Mouse (Mus musculus): ENCODE data around the gene Pgls.

Pgls gene

DNA sequence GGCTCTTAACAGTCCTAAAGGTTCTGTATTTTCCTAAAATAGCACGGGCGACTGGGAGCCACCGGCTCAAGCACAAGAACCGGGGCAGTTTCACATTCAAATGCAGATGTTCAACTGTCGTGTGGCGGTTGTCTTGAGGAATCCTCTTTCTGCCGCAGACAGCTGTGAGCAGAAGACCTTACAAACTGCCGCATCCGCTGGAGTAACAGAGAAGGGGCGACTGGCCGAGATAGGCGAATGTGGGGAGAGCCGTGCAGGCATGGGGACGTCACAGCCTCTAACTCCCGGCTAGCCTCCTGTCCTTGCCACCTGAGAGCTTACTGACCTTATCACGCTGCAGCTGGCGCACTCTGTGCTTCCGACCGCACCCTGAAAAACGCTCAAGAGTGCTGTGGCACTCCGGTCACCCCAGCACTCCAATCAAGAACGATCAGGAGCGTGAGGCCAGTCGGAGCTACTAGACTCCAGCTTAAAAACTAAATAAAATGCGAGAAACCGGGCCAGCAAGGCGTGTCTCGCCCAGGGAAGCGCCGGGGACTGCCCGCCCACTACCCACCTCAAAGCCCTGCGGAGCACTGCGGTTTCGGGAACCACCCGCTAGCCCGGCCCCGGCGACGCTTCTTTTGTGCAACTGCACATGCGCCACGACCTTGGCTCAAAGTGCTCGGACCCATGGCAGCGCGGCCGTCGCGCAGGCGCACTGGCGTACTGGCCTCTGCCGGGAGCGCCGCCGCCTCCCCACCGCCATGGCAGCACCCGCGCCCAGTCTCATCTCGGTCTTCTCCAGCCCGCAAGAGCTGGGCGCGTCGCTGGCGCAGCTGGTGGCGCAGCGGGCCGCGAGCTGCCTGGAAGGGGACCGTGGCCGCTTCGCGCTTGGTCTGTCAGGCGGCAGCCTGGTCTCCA, at the start of gene Pgls:
Gene Pgls, plus strand, starts transcription at position 706 of the 903 bp plus-strand sequence.
- DNase-seq (ENCODE audit: extremely low spot score, low spot score) = peak; percentile 94

DNA sequence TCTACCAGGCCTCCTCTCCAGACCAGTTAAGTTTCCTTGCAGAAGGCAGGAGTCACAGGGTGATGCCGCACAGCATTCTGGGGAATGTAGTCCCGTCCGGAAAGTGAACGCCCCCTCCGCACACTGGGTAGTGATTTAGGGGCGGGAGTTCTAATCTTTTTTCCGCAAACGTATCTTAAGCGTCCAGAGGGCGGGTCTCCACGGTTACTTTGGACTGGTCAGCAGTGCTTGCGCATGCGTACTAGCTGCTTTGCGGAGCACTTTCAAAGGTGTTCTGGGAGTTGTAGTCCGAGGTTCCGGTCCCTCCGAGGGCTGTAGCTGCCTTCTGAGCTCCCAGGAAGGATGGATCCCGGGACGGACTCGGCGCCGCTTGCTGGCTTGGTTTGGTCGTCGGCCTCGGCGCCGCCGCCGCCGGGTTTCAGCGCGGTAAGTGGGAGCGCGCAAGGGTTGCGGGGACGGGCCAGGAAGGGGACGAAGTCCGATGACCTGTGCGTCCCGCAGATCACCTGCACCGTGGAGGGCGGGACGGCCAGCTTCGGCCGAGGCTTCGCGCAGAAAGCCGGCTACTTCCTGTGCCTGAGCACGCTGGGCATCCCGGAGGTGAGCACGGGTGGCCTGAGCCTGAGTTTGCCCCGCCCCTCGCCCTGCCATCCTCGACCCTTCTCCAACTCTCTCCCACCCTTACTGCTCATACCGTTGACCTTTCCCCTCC, 49.2 kb upstream of the Pgls start, which contains the start of gene Mvb12a:
Gene Mvb12a, plus strand, starts transcription at position 291 of the 712 bp plus-strand sequence.
- DNase-seq (ENCODE audit: extremely low spot score, low spot score) = peak; percentile 92

DNA sequence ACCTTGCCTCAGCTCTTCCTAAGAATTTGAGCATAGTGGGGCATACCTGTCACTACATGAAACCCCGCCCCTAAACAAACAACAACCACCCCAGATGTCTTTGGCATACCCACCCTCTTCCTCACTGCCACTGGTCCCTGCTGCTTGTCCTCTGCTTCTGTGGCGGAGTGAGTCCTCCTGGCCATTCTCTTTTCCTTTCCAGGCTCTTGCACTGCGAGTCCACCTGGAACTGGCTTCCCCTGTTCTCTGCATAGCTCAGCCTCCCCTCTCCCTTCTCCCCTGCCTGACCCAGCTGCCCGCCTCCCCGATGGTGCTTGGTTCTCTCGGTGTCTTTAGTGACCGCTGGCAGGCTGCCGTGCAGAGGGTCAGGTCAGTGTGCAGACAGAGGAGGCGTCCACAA, 48.2 kb upstream of the Pgls start:
- no peak for DNase-seq (ENCODE audit: extremely low spot score, low spot score)

DNA sequence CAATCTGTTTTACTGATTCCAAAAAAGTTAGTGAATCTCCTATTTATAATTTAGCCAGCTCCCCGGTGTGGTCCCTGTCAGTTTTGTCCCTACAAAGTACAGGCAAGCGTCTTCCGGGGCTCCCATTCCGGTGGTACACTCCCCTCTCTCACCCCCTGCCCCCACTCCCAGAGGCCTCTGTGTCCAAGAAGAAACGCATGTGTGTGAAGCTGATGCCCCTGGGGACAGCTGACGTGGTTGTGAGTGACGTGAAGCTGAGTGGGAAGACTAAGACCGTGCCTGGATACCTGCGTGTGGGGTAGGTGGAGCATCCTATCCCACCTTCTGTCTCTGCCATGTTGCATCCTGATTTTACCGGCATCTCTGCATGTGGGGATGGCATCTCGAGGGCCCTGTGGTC, 46.9 kb upstream of the Pgls start:
- no peak for DNase-seq (ENCODE audit: extremely low spot score, low spot score)

DNA sequence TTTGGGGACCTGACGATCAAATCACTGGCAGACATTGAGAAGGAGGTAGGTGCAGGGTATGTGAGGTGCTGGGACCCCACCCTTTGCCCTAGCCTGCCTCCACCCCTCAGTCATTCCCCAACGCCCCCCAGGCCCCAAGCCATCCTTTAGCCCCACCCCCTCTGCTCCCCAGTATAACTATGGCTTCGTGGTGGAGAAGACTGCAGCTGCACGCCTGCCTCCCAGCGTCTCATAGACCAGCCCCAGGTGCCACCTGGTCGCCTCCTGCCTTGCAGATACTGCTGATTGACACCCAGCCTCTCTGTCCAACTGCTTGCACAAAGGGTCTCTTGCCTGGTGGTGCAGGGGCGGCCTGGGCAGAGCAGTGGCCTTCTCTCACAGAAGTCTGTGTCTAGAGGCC, 44.4 kb upstream of the Pgls start:
- no peak for DNase-seq (ENCODE audit: extremely low spot score, low spot score)

DNA sequence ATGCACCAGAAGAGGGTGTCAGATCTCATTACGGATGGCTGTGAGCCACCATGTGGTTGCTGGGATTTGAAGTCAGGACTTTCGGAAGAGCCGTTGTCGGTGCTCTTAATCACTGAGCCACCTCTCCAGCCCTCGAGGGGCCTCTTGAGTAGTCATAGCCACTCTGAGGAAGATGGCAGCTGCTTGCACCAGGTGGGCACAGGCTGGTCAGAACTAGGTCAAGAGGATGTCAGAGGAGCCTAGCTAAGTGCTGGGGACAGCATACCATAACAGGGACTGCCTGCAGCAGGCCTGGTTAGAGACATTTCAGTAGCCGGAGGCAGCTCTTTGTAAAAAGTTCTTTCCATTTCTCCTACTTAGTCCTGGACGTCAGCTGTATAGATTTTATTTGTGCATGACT, 41.2 kb upstream of the Pgls start:
- no peak for DNase-seq (ENCODE audit: extremely low spot score, low spot score)

DNA sequence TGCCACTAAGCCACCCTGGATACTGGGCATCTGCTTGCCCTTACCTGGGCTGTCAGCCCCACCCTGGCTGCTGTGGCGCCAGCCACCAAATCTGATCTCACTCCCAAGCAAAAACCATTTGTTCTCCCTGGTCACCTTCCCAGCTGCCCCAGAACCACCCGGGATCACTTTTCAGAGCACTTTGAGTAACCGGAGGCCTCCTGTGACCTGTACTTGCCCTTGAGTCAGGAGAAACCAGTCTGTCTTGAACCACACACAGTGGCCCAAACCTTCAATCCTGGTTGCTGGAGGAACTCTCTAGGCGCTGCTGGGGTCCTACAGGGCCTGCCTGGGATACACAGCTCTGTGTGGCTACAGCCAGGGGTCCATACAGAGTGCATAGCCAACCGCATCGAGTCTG, 39.2 kb upstream of the Pgls start:
- no peak for DNase-seq (ENCODE audit: extremely low spot score, low spot score)

DNA sequence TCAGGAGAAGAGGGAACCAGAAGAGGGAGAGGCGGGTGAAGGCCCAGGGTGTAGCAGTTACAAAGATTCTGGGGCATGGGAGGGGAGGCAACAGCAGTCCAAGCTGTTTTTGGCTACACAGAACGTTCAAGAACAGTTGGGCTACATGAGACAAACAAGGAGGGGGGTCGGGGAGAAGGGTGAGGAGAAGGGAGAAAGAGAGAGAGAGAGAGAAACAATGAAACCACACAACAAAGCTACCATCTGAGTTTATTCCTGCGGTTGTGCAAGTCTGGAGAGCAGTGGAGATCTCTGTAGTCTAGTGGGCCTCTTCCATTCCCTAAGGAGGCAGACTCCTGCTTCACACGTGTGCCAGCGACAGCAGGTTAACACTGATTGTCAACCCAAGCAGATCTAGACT, 38.0 kb upstream of the Pgls start:
- no peak for DNase-seq (ENCODE audit: extremely low spot score, low spot score)

DNA sequence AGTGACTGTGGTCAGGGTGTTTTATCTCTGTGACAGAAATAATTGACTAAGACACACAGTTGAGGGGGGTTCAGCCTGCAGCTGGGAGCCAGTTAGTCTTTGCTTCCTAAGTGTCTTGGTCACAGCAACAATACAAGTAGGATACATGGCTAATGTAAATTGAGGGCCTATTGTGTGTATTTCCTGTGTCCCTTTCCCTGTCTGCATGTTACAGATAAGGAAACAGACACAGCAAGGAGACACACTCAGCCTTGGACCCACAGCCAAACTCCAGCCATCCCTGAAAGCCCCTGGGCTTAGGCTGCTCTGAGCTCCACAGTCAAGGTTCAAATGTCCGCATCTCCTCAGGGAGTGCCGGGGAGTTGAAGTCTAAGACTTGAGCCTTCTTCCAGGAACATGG, 37.3 kb upstream of the Pgls start:
- no peak for DNase-seq (ENCODE audit: extremely low spot score, low spot score)

DNA sequence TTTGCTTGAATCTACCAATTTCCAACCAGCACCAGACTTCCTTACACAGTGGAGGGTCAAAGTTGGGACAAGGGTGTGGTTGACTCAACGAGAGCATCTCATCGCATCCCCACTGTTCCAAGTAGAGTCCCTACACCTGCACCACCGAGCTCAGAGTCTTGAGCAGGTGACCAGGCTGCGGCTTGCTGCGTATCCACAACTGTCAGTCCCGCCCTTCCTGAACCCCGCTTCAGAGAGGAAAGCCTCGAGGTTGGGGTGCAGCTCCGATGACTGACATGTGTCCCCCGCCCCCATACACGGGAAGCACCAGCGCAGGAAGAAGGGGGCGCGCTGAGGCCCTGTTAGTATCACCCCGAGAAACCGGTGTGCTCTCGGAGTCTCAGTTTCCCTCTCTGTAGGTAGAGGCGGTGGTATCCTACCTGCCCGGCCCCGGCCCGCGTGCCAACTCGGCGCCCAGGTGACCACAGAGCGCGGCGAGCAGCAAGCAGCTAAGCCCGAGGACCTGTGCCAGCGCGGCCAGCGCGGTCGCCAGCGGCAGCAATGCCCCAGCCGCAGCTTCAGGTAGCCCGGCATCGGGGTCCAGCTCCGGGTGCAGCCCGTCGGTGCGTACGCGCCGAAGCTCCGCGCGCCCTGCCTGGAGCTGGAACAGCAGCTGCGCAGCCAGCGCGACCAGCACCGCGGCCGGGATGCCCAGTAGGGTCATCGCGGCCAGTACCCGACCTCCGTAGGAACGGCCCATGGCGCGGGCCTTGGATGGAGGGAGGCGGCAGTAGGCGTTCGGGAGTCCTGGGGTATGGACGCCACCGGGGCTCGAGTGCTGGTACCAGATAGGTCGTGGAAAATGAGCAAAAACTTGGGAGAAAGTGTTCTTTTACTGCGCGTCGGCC, 33.7 kb upstream of the Pgls start, which contains the start of gene Tmem221:
Gene Tmem221, minus strand, starts transcription at position 801 of the 887 bp plus-strand sequence.
- DNase-seq (ENCODE audit: extremely low spot score, low spot score) = no peak

DNA sequence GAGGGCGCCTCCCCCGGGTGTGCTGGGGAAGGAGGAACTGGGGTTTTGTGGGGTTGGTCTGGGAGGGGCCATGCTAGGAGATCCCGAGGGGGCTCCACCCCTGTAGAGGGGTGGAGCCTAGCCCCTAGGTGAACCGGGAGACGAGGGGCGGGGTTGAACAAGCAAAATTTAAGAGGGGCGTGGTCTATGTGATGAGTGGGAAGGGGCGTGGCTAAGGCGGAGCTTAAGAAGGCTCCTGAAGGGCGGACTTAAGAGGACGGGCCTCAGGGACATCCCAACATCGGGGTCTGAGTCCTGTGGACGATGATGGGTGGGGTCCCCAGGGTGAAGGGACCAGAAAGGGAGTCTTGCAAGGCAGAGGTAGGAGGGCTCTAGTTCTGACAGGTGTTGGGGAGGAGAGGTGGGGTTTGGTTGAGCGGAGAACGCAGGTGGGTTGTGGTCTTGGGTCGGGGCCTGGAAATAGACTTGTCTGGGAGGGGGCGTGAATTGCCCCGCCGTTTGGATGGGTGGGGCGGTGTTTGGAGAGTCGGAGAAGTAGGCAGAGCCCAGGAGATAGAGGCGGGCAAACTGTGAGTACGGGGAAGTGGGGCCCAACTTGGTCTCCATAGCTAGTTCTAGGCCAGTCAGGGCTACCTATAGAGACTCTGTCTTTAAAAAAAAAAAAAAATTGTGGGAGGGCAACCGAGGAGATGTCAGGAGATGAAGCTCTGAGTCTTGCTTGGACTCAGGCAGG, 32.9 kb upstream of the Pgls start:
- peak; percentile 47 for DNase-seq (ENCODE audit: extremely low spot score, low spot score)

DNA sequence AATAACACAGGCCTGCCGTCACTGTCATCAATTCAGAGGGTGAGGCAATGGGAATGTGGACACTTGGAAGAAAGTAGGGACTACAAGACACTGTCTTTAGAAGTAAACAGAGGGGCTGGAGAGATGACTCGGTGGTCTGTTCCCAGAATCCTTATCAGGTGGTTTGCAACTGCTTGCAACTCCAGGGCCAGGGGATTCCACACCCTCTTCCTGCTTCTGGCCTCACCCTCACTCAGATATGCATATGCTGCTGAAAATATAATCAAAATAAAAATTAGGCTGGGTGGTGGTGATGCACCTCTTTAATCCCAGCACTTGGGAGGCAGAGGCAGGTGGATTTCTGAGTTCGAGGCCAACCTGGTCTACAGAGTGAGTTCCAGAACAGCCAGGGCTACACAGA, 31.9 kb upstream of the Pgls start:
- no peak for DNase-seq (ENCODE audit: extremely low spot score, low spot score)

DNA sequence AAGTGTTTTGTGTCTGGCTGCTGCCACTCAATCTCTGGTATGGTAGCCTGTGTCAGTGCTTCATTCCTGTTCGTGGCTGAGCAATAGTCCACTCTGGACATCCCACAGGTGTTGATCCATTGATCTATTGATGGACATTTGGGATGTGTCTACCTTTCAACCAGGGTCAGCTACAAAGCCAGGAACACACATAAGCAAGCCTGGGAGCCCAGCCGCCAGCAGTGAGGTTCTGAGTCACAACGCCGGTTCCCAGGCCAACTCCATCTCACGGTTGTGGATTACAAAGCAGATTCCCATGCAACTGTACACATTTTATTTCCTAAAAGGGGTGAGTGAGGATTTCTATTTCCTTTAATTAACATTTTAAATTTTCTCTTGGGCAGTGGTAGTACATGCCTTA, 31.2 kb upstream of the Pgls start:
- DNase-seq (ENCODE audit: extremely low spot score, low spot score) = no peak

DNA sequence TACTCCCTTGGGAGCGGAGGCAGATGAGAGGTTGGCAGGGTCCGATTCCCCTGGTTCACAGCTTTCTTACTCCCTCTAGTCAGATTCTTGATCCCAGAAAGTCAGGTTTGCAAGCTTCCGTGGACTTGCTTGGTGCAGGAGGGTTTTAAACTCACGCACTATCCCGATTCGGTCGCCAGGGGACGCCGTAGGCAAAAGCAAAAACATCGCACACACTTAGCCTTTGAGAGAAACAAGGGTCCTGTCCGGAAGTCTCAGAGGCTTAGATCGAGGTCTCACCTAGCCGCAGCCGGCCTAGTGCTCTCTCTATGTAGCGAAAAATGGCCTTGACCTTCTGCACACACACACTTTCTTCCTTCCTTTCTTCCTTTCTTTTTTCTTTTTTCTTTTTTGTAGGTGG, 30.6 kb upstream of the Pgls start:
- peak; percentile 82 for DNase-seq (ENCODE audit: extremely low spot score, low spot score)

DNA sequence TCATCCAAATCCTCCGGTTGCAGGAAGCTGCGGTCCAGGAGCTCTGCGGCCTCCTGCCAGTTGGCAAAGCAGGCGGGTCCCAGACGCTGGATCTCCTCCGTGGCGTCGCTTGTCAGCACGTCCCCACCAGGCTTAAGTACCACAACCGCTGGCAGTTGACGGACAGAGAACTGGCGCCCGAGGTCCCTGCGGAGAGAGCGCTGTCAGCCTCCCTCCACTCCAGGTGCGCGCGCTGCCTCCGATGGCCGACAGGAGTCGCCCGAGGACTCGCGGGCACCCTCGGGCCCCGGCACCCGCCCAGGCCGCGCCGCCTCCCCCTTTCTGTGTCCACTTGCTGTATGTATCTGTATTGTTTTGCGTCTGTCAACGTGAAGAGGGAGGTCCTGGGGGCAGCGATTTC, 29.2 kb upstream of the Pgls start:
- peak; percentile 68 for DNase-seq (ENCODE audit: extremely low spot score, low spot score)

DNA sequence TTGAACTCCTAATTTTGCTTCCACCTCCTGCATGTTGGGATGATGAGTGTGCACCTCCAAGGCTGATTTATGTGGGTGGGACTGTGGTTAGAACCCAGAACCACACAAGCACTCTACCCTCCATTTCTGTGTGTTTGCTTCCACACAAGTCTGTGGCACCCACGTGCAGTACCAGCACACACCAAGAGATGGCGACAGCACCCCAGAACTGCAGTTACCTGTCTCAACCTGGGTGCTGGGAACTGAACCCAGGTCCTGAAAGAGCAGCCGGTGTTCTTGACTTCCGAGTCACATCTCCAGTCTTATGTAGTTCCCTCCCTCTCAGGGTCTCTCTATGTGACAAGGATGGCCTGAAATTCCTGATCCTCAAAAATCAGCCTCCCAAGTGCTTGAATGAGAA, 28.0 kb upstream of the Pgls start:
- no peak for DNase-seq (ENCODE audit: extremely low spot score, low spot score)

DNA sequence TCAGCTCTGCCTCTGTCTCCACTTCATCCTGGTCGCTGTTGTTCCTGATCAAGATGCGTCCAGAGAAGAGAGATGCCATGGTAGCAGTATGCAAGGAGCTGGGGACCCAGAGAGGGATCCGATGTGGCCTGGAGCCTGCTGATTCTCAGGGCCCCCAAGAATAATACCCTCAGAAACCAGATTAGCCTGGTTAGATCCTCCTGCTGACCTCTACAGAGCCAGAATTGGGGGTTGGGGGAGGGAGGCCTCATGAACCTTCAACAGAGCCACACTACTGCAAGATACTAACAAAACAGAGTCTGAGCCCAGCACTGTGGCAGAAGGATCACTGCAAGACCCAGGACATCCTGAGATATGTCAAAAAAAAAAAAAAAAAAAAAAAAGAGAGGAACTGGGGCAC, 25.5 kb upstream of the Pgls start, which contains the start of gene Nxnl1:
Gene Nxnl1, minus strand, starts transcription at position 101 of the 400 bp plus-strand sequence.
- DNase-seq (ENCODE audit: extremely low spot score, low spot score) = no peak

DNA sequence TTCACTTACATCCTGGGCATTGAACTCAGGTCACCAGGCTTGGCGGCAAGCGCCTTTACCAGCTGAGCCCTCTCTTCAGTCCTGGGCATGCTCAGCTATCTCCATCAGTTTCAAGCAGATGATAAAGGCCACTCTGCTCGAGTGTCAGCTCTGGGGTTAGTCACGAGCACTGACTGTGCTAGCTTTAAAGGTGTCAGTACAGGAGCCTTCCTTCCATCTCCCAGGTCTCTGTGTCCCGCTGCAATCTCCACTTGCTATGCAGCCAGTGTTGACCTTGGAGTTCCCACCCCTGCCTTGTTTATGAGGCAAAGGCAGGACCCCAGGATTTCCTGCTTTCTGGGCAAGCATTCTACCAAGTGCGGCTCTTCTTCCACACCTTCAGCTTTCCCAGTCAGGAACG, 24.4 kb upstream of the Pgls start:
- DNase-seq (ENCODE audit: extremely low spot score, low spot score) = no peak

DNA sequence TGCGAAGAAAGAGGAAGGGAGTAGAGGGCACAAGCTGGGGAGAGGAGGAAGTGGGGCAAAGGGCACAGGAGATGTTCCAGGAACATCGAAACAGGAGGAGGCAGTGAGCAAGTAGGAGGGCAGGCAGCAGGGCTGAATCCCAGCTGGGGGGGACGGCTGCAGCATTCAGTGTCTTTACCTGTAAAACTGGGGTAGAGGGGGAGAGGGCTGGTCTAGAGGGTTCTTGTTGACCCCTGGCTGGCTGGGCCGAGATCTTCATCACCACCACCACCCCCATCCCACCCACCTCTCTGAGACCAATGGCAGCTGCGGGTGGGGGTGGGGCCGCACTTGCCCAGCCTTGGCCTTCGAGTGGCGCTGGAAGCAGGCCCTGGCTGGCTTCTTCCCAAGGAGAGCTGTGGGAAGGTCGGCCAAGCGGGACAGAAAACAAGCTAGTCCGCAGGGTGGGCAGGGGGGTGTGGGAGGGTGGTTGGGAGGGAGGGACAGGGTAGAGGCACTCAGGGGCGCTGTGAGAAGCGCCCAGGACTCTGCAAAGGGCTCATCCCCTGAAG, 23.5 kb upstream of the Pgls start, which contains the start of gene Slc27a1:
Gene Slc27a1, plus strand, starts transcription at position 496 of the 551 bp plus-strand sequence.
- DNase-seq (ENCODE audit: extremely low spot score, low spot score) = no peak

DNA sequence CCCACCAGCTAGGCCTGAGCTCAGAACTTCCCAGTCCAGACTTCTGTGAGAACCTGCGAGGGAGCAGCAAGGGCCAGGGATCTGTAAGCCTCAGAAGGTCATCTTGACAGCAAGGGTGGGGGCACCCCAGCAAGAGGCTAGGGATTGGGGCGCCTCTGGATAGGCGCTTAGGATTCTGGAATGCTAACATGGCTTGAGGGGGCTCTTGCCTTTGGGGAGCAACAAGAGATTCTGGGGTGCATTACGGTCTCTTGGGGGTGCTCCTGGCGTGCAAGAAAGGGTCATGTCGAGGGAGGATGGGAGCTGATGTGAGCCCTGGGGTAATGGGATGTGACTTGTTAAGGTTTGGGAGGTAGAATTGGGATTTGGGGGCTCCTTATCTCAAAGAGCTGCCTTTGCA, 23.0 kb upstream of the Pgls start:
- DNase-seq (ENCODE audit: extremely low spot score, low spot score) = no peak

Data from neural tube, embryonic 10.5 days (tissue).